Mouse (Mus musculus) embryonic facial prominence, embryonic 13.5 days (tissue): ENCODE results near the gene Nudt3. TPM values are rescaled to one million over a fixed set of nuclear protein-coding genes. Genes with fewer than 3 reads are reported as not detected.

Source experiments
- ATAC-seq: fragments of 200-750 bp; cut with Nextera tagmentation; 2 replicates; pipeline ENCODE4 v1.8.0; 2017; ENCODE audit warnings: low read depth; ENCODE audit not compliant: insufficient number of reproducible peaks, insufficient read depth, low FRiP score, low TSS enrichment
- H3K27ac ChIP-seq: fragments of 300-500 bp; sonication (generic); 2 replicates; pipeline ENCODE4 v1.5.1; 2015; ENCODE audit warnings: moderate library complexity, mild to moderate bottlenecking, inconsistent platforms
- H3K27me3 ChIP-seq: fragments of 300-500 bp; sonication (generic); 2 replicates; pipeline ENCODE4 v1.6.1; 2015; ENCODE audit warnings: mild to moderate bottlenecking, inconsistent platforms
- H3K36me3 ChIP-seq: fragments of 300-500 bp; sonication (generic); 2 replicates; pipeline ENCODE4 v1.6.1; 2015; ENCODE audit warnings: mild to moderate bottlenecking, inconsistent platforms
- H3K4me1 ChIP-seq: fragments of 300-500 bp; sonication (generic); 2 replicates; pipeline ENCODE4 v1.6.1; 2015; ENCODE audit warnings: inconsistent platforms
- H3K4me2 ChIP-seq: fragments of 300-500 bp; sonication (generic); 2 replicates; pipeline ENCODE4 v1.6.1; 2015; ENCODE audit warnings: moderate library complexity, mild to moderate bottlenecking, inconsistent platforms
- H3K4me3 ChIP-seq: fragments of 300-500 bp; sonication (generic); 2 replicates; pipeline ENCODE4 v1.5.1; 2015; ENCODE audit warnings: mild to moderate bottlenecking, inconsistent platforms
- H3K9ac ChIP-seq: fragments of 300-500 bp; sonication (generic); 2 replicates; pipeline ENCODE4 v1.6.1; 2015; ENCODE audit warnings: mild to moderate bottlenecking, inconsistent platforms
- H3K9me3 ChIP-seq: fragments of 300-500 bp; sonication (generic); 2 replicates; pipeline ENCODE4 v1.6.1; 2016; ENCODE audit warnings: inconsistent platforms
- WGBS: fragments of 180-500 bp; shearing (Covaris S2); methylation state at CpG from one replicate; pipeline ENCODE4 v1.1.7; 2015; ENCODE audit warnings: mixed read lengths; 5-methylcytosine and 5-hydroxymethylcytosine counted together
- polyA plus RNA-seq: library from polyadenylated mRNA; unstranded; fragments of >200 nt; fragmentation: Nextera tagmentation; extraction: Ambion mirVana; gene quantifications from 2 replicates; pipeline ENCODE4 v1.2.1, GENCODE M21; 2015

Gene Nudt3
- polyA plus RNA-seq, 1 experiment from 2014 or later, result 116 TPM

DNA sequence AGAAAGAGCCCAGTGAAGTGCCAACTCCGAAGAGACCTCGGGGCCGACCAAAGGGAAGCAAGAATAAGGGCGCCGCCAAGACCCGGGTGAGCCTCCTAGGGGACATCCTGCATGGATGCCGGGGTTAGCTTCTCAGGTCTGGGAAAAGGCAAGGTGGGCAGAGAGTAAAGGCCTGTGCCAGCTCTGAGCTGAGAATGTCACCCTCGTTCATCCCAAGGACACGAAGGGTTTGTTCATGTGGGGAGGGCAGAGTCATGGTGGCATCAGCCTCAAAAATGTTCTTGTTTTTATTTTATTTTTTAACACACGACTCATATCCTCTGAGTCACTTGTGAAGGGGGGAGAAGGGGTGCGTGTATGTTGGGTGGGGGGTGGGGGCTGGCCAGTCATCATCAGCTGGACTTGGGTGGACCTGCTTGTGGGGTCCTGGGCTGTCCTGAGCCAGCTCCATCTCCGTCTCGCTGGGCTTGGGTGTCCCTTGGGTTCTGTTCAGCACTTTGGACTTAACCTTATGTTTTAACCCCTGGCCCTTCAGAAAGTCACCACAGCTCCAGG, 62.3 kb downstream of the Nudt3 start:
- no peak overlapping the region for H3K9ac ChIP-seq
- H3K4me2 ChIP-seq, result no peak overlapping the region
- no peaks in the 10 kb centered on the region for H3K27me3 ChIP-seq
- no peaks in the 10 kb centered on the region for H3K9me3 ChIP-seq
- WGBS, result 86% methylated on average over 13 of the region's 13 CpGs
- H3K4me1 ChIP-seq, result peaks cover 50% of the 10 kb centered on the region
- H3K4me3 ChIP-seq, result no peak overlapping the region
- H3K36me3 ChIP-seq, result peaks cover 26% of the 10 kb centered on the region
- H3K27ac ChIP-seq, result no peak overlapping the region
- no peak for ATAC-seq

DNA sequence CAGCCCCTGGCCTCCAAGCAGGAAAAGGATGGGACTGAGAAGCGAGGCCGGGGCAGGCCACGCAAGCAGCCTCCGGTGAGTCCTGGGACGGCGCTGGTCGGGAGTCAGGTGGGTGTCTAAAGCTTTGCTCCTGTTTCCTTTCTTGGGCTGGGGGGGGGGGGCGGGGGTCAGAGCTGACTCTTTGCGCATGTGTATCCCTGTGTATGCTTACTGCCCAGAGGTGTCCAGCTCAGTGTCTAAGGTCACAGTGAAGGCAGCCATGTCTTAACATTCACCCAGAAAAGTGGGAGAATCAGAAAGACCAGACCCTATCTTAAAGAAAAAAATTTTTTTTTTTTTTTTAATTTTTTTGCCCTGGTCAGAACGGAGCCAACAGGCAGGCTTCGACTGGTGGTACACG, 63.7 kb downstream of the Nudt3 start:
- Histone ChIP-seq H3K36me3 (peaks cover 26% of the 10 kb centered on the region), H3K9ac (no peak overlapping the region), H3K4me2 (peak overlapping the region; percentile 78; the same call in 1 of the 2 replicates), H3K4me1 (peaks cover 49% of the 10 kb centered on the region), H3K27ac (no peak overlapping the region), H3K9me3 (no peaks in the 10 kb centered on the region), H3K27me3 (no peaks in the 10 kb centered on the region), H3K4me3 (no peak overlapping the region; the same call in 1 of the 2 replicates)
- no peak for ATAC-seq
- WGBS, result 65% methylated on average over 12 of the region's 12 CpGs

DNA sequence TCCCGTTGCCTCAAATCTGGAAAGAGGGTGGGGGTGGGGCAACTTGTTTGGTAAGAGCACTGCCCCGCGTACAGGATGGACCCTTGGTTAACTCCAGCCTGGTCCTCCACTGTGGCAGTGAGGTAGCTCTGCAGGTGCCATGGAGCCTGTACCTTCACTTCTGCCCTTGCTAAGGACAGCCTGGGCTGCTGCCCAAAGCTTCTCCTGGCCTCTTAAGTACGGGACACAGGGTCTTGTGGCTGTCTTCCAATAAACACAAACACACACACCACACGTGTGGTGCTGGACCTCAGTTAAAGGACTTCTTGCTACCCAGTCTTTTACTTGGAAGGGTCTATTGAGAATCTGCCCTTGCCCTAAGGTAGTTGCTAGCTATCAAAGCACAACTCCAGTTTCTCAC, 64.5 kb downstream of the Nudt3 start:
- H3K4me1 ChIP-seq, result peaks cover 49% of the 10 kb centered on the region
- H3K9ac ChIP-seq, result peak overlapping the region; percentile 94
- peak overlapping the region; percentile 78 for H3K4me2 ChIP-seq
- no peaks in the 10 kb centered on the region for H3K27me3 ChIP-seq
- peak overlapping the region; percentile 85; the same call in 1 of the 2 replicates for H3K4me3 ChIP-seq
- H3K27ac ChIP-seq, result no peak overlapping the region
- no peak for ATAC-seq
- no peaks in the 10 kb centered on the region for H3K9me3 ChIP-seq
- H3K36me3 ChIP-seq, result peaks cover 24% of the 10 kb centered on the region
- WGBS, result 10% methylated on average over 5 of the region's 5 CpGs

DNA sequence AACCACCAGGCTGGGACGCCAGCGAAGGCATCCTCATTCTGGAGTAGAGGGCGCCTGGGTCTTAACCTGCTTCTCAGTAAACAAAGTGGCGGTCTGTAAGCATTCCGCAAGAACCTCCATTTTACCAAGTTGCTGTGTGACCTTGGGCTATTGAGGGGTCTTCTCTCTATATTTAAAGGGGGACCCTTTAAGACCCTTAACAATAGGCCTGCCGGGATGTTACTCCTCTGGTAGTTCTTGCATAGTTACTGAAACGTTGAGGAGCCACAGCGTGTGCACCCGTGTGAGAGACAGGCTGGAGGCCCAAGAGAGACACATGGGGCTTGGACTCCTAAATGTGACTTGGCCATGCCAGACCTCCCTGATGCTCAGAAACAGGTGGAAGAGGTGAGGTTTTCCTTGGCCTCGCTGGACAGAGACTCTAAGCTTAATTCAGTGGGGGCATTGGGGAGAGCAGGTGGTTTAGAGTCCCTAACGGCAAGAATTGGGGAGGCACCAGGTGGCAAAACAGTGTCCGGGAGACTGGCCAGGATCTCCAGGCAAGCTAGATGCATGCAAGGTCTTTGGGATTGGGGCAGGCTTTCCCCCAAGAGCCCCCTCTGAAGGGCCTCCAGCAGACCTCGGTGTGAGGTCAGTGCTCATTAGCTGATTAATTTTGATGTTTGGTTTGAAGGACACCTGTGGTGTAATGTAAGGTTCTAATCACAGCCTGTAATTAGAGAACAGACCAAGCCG, 65.2 kb downstream of the Nudt3 start:
- Histone ChIP-seq H3K4me1 (peaks cover 48% of the 10 kb centered on the region), H3K9me3 (no peaks in the 10 kb centered on the region), H3K36me3 (peaks cover 21% of the 10 kb centered on the region), H3K27me3 (no peaks in the 10 kb centered on the region), H3K4me3 (peak overlapping the region; percentile 85), H3K27ac (peak overlapping the region; percentile 97), H3K9ac (peak overlapping the region; percentile 94), H3K4me2 (peak overlapping the region; percentile 78)
- no peak for ATAC-seq
- 1% methylated on average over 14 of the region's 14 CpGs for WGBS

DNA sequence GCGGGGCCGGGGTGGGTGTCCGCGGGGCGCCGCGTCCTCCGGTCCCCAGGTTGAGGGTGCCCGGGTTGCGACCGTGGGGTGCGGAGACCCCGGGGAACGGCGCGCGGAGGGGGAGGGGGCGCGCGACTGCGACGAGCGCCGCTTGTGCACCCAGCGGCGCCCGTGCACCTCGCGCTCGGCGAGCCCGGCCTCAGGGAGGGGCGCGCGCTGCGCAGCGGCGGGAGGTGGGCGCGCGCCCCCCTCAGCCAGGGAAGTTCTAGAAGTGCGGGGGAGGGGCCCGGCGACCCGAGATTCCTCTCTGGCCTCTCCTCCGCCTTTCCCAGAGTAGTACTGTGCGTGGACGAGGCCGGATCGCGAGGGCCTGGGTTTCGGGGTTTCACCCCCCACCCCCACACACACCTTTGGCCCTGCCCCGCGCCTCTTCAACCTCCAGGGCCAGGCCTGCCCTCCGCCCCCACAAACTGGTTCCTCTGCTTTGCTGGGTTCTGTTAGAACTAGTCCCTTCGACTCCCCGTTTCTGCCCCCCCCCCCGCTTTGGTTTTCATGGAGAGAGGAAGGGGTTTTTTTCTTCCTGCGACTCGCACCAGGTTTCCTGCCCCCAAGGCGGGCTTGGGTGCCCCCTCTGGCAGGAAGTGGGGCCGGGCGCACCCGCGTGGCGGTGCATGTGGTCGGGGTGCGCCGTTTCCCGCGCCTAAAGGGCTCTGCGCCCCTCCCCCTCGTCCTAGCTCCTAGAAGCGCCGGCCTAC, 65.9 kb downstream of the Nudt3 start:
- Histone ChIP-seq H3K27me3 (no peaks in the 10 kb centered on the region), H3K4me2 (peak overlapping the region; percentile 78), H3K4me1 (peaks cover 48% of the 10 kb centered on the region), H3K36me3 (peaks cover 21% of the 10 kb centered on the region), H3K27ac (peak overlapping the region; percentile 97), H3K9ac (peak overlapping the region; percentile 94), H3K4me3 (peak overlapping the region; percentile 85), H3K9me3 (no peaks in the 10 kb centered on the region)
- under 1% methylated on average over 75 of the region's 75 CpGs for WGBS
- ATAC-seq, result no peak

DNA sequence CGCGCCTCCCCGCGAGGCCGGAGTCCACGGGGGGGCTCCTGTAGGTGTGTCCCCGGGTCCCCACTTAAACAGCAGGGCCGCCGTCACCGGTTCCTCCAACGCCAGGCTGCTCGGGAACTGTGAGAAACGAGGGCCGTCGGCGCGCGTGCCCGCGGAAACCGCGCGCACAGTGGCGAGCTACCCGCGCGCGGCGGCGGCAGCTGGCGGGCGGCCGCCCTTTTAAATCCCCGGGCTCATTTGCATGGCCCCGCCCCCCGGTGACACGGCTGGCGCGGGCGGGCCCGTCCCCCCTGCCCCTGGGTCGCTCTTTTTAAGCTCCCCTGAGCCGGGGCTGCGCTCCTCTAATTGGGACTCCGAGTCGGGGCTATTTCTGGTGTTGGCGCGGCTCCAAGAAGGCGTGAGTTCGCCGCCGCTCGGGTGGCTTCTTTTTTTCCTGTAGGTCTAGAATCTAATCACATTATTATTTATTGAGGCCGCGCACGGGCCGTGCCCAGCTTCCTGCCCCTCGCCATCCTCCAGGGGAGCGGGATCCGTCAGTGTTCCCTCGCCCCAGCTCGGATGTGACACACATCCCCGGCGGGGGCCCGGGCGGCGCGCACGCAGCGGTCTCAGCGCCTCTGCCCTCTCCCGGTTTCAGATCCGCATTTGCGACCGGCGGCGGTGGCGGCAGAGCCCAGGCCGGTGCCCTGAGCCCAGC, 66.8 kb downstream of the Nudt3 start, which contains the start of gene Hmga1:
Gene Hmga1, plus strand, starts transcription at position 183 of the 697 bp plus-strand sequence.
- H3K27ac ChIP-seq, result peak within 1 kb of the TSS; percentile 97
- peak within 1 kb of the TSS; percentile 78 for H3K4me2 ChIP-seq
- peak; percentile 64 for ATAC-seq
- peaks cover 42% of the 10 kb centered on the region for H3K4me1 ChIP-seq
- peak within 1 kb of the TSS; percentile 94 for H3K9ac ChIP-seq
- H3K27me3 ChIP-seq, result no peaks in the 10 kb centered on the region
- peak within 1 kb of the TSS; percentile 85 for H3K4me3 ChIP-seq
- H3K9me3 ChIP-seq, result no peaks in the 10 kb centered on the region
- WGBS, result under 1% methylated on average over 79 of the region's 79 CpGs
- H3K36me3 ChIP-seq, result peaks cover 14% of the 10 kb centered on the region

DNA sequence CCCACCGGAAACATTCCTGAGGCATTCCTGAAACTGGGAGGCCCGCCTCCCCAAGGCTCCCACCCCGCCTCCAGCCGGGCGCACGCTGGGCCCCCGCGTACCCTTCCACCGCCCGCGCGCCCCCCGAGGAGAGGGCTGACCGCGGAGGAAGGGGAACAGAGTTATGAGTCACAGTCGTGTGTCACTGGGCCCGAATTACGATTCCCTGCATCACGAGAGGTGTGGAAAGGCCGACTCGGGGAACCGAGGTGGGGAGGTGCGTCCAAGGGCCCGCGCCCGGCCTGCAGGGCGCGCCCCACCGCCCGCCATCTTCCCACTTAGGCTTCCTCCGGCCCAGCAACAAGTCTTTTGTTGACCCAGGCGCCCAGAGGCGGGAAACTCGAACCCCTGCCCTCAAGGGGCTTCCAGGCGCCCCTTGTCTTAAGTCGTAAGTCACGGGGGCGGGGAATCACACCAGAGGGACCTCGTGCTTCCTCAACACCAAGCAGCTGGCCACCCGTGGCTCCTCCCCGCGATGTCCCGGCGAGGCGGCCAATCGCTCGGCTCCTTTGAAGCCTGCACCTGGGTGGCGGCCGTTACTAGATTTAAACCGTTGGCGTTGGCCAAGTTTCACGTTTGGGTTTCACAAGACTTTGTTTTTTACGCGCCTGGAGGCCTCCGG, 67.7 kb downstream of the Nudt3 start:
- Histone ChIP-seq H3K9me3 (no peaks in the 10 kb centered on the region), H3K36me3 (peaks cover 8% of the 10 kb centered on the region; the same call in 1 of the 2 replicates), H3K4me3 (peak overlapping the region; percentile 85), H3K4me1 (peaks cover 40% of the 10 kb centered on the region), H3K27me3 (no peaks in the 10 kb centered on the region), H3K27ac (peak overlapping the region; percentile 97), H3K9ac (peak overlapping the region; percentile 94), H3K4me2 (peak overlapping the region; percentile 78)
- peak; percentile 57 for ATAC-seq
- under 1% methylated on average over 53 of the region's 55 CpGs for WGBS

DNA sequence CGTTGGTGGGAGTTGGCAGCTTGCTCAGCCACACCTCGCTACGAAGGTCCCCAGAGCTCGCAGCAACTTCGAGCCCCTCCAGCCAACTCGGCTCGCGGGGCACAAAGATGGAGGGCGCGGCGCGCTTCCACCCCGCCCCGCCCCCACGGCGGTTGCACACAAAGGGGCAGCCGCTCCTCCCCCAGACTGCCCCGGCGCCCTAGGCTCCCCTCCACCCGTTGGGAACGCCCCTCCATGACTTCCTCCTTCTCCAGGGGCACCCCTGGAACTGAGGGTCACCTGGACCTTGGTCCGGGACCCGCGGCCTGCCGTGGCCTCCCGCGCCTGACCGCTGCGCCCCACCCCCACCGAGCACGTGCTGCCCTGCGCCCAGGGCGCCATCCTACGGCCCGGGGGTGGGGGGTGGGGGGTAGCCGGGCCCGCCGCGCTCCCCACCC, 68.2 kb downstream of the Nudt3 start:
- Histone ChIP-seq H3K4me1 (peaks cover 40% of the 10 kb centered on the region), H3K4me3 (peak overlapping the region; percentile 85), H3K27me3 (no peaks in the 10 kb centered on the region), H3K36me3 (peaks cover 2% of the 10 kb centered on the region; the same call in 1 of the 2 replicates), H3K9ac (peak overlapping the region; percentile 94), H3K27ac (peak overlapping the region; percentile 97), H3K4me2 (peak overlapping the region; percentile 78), H3K9me3 (no peaks in the 10 kb centered on the region)
- ATAC-seq, result peak; percentile 34; the same call in 1 of the 2 replicates
- WGBS, result 2% methylated on average over 32 of the region's 39 CpGs

DNA sequence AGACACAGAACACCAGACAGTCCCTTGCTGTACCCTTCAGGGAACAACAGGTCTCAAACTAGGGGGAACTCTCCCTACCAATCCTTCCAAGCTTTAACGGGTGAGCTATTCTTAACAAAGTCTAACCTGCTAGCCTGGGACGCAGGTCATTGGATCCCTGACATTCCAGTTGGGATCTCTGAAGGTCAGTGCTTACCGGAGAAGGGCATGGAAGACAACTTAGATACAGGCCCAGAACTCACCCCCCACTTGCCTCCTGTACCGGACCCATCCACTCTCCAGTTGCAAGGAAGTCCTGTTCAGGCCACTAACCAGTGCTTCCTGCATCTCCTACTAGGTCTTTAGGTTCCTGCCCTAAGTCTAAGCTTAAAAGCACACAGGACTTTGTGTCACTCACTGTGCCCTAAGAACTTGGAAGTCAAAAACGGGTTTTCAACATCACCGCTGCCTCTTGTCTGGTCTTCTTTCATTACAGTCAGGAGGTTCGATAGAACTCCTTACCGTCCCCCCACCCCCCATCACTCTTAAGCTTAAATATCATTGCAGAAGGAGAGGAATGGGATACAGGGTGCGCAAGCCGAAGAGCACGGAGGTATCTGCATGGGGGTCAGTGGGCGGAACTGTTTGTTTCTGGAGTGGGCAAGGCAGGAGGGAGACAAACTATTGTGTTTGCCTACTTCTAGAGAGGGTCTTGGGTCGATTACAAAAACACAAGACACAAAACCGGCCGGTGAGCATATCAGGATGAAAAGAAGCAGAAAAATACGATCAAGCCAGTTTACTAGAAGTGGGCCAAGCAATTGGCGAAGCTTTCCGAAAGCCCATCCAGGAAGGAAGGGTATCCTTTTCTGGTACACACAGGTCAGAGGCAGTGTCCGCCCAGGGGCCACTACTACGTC, 69.0 kb downstream of the Nudt3 start:
- Histone ChIP-seq H3K4me2 (peak overlapping the region; percentile 78), H3K36me3 (no peaks in the 10 kb centered on the region), H3K27ac (peak overlapping the region; percentile 97), H3K9ac (peak overlapping the region; percentile 94), H3K4me3 (peak overlapping the region; percentile 85), H3K4me1 (peaks cover 35% of the 10 kb centered on the region), H3K27me3 (no peaks in the 10 kb centered on the region), H3K9me3 (no peaks in the 10 kb centered on the region)
- no peak for ATAC-seq
- 37% methylated on average over 20 of the region's 20 CpGs for WGBS
